Mouse (Mus musculus): ENCODE measurements around the gene 0610040J01Rik. TPM values are rescaled to one million over a fixed set of nuclear protein-coding genes. Genes with fewer than 3 reads are reported as not detected.

The 0610040J01Rik gene
- total RNA-seq (2023), result 1 to 10 TPM; 2.0 to 3.0 TPM

DNA sequence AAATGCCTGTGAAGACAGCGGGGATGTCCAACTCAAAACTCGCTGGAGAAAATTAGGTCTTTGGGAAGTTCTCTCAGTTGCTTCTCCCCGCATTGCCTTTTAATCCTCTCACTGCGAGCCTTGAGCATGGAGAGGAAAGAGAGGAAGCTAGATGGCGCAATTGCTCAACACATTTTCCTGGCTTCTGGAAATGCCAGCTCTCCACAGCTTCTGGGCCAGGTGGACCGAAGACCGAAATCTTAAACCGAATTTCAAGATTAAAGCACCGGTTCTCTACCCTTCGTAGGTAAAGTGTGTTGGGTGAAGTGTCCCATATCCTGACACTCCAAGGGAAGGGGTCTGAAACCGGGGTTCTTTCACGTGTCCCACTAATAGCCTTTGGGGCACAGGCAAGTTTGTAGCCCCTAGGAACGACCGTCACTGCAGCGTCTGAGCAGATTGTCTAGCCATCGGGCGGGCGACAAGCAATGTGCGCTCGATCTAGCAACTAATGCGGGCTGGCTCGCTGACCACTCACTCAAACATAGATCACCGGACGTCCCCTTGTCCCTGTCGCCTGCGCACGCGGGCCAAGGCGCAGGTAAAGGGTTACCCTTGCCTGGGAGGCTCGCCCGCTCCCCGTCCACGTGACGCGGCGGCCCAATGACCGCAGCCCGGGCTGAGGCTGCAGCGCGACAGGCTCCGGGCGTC is at the start of gene 0610040J01Rik:
Gene 0610040J01Rik (plus strand): TSS at position 545 of the 690 bp plus-strand sequence.

Other genes starting within 250 kb of the 0610040J01Rik start
- not detected for gene Nwd2, start 163.3 kb upstream of the 0610040J01Rik start, total RNA-seq (2023)
- 10 to 100 TPM; 46.0 to 52.3 TPM for gene Rell1, start 156.5 kb downstream of the 0610040J01Rik start, total RNA-seq (2023)

Data from neutrophil, adult 59 days (primary cell).